Mouse (Mus musculus): ENCODE results near the gene Mtmr11.
A peak's percentile ranks its signal among the peaks of the same experiment; 100 is the strongest.
"Not testable (repeated sequence)": the region's sequence is repeated elsewhere in the genome, so short reads cannot be mapped to it uniquely, and the experiment has no call there.

Gene Mtmr11

DNA sequence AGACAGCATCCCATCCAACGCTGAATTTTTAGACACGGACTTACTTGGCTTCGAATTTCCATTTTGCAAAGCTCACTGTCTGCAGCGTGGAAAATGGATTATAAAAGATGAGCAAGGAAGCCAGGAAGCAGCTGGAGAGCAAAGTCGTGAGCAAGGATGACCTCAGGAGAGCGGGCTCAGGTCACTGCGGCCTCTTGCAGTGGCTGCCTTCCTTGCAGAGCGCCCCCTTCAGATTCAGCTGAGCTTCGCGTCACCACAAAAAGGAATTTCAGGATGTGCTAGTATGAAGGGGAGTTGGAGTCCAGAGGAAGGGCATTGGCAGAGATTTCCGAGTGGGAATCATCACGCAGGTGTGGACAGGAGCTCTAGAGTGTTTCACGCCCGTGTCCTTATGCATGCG lies 47.4 kb downstream of the Mtmr11 start:
- no peak for DNase-seq (ENCODE audit: low spot score in 2 of 2)

DNA sequence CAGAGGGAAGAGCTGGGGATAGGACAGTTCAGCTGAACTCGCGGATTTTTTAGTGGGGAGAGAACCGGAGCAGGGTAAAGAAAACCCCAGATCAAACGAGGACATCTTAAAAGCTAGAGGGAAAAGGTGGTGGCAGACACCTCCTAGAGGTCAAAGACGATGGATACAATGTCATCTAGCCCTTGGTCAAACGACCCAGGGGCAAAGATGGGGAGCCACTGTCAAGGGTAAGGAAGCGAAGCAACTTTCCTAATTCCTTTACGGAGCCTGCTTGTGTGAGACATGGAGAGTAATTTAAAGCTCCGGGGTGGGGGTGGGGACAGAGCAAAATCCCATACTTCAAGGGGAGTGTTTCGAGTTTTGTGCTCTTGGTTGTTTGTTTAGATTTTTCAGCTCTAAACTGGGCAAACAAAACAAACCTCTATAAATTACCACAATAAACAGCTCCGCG lies 57.4 kb downstream of the Mtmr11 start:
- DNase-seq (ENCODE audit: low spot score in 2 of 2): no peak

DNA sequence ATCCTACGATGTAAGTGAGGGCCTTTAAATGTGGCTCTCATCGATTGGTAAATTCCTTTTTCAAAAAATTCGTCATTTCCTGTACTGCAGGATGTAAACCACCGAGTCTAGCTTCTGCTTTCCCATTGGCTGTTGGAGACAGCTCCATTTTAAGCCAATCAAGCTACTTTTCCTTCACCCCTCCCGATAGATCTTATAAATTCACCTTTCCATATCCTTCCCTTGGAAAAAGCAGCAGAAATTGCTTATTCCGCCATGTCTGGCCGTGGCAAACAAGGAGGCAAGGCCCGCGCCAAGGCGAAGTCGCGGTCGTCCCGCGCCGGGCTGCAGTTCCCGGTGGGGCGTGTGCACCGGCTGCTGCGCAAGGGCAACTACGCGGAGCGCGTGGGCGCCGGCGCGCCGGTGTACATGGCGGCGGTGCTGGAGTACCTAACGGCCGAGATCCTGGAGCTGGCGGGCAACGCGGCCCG lies 57.9 kb downstream of the Mtmr11 start, which contains the start of the genes Bola1 and Hist2h2ab:
TSS of gene Bola1 (minus strand) at position 49 of the 470 bp plus-strand sequence.
TSS of gene Hist2h2ab (plus strand) at position 205 of the 470 bp plus-strand sequence.
- DNase-seq (ENCODE audit: low spot score in 2 of 2): peak; percentile 68 to 79

DNA sequence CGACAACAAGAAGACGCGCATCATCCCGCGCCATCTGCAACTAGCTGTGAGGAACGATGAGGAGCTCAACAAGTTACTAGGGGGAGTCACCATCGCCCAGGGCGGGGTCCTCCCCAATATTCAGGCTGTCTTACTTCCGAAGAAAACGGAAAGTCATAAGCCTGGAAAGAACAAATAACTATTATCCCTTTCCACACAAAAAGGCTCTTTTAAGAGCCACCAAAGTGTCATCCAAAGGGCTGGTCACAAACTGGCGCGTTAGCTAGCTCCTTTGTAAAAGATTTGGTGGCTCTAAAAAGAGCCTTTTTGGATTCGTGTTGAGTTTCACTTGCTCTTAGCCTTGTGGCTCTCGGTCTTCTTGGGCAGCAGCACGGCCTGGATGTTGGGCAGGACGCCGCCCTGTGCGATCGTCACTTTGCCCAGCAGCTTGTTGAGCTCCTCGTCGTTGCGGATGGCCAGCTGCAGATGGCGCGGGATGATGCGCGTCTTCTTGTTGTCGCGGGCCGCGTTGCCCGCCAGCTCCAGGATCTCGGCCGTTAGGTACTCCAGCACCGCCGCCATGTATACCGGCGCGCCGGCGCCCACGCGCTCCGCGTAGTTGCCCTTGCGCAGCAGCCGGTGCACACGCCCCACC lies 58.4 kb downstream of the Mtmr11 start:
- DNase-seq (ENCODE audit: low spot score in 2 of 2): not testable (repeated sequence)

DNA sequence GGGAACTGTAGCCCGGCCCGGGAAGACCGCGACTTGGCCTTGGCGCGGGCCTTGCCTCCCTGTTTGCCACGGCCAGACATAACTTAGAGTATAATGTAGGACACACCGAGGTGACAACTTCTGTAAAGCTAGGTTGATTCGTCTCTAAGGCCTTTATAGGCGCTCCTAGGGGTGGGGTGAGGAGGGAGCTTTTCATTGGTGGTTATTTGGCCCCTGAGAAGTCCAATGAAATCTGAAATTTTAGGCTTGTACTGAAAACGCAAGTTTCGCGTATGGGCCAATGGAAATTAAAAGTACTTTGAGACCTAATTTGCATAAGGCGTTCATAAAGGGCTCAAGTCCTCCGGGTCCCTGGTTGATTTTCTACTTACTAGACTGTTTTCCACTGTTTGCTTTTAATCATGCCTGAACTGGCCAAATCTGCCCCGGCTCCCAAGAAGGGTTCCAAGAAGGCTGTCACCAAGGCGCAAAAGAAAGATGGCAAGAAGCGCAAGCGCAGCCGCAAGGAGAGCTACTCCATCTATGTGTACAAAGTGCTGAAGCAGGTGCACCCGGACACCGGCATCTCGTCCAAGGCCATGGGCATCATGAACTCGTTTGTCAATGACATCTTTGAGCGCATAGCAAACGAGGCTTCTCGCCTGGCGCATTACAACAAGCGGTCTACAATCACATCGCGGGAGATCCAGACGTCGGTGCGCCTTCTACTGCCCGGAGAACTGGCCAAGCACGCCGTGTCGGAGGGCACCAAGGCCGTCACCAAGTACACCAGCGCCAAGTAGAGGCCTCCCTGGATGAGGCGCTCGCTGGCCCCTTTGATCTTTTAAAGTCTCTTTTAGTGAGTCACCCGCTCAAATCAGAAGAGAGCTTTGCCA lies 59.2 kb downstream of the Mtmr11 start, which contains the start of the genes Hist2h2ac and Hist2h2be:
TSS of gene Hist2h2ac (minus strand) at position 116 of the 875 bp plus-strand sequence.
TSS of gene Hist2h2be (plus strand) at position 355 of the 875 bp plus-strand sequence.
- peak; percentile 78 to 87 for DNase-seq (ENCODE audit: low spot score in 2 of 2)
